Mouse (Mus musculus): ENCODE results near the gene Vmn2r7. TPM values are rescaled to one million over a fixed set of nuclear protein-coding genes. Genes with fewer than 3 reads are reported as not detected.
A peak's percentile ranks its signal among the peaks of the same experiment; 100 is the strongest.
"Not testable (repeated sequence)": the region's sequence is repeated elsewhere in the genome, so short reads cannot be mapped to it uniquely, and the experiment has no call there.

The Vmn2r7 gene
- not detected in 2 replicates for polyA plus RNA-seq (2012; rRNA removed)

GRCm38 (mm10) chr3:64844665-64845064, at the start of gene Vmn2r7:
Vmn2r7 (minus strand) TSS chr3:64844765.
- not testable (repeated sequence) for DNase-seq (ENCODE audit: low read depth)

DNA sequence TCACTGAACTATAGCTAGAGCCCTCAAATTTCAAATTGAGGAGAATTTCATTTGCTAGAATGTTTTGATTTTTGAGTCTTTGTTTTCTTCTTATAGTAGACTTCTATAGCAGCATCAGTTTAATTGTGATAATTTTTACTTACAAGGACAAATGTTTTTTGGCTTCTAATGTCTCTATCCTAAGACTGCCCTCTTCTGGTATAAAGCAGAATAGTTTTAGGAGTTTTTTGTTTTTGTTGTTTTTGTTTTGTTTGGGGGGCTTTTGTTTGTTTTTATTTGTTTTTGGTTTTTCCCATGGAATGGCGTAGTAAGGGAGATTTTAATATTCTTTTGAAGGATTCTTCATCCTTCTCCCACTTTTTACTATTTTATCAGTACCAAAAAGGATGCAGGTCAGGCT, 45.2 kb upstream of the Vmn2r7 start:
- DNase-seq (ENCODE audit: low read depth) = no peak

DNA sequence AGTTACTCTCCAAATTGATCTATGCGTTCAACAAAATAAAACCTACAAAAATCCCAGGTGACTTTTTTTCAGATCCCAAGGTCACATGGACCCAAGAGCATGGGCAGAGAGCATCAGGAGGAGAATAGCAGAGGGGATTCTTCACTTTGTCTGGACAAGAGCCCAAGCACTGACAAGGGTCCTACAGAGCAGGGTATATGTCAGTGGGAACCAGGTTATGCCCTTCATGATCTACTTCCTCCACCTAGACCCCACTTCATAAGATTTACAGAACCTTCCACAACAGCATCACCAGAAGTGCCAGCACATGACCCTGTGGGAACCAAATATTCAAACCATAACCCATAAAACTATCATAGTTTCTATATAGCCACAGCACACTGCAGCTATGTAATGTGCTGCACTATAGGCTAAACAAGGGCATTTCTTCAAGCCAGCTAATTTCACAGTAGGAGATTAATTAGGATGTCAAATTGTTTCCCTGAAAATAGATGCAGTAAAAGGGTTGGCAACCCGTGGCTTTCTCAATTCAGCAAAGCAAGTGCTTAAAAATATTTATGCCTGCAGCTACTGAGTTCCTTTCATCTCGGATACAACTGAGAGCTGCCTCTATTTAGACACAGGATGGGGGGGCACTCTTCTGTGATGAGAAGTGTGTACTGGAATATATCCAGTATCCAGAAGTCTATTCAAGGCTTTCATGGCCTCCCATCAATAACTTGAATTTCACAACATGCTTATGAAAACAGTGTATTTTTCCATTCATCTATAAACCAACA, 33.8 kb upstream of the Vmn2r7 start:
- no peak for DNase-seq (ENCODE audit: low read depth)

GRCm38 (mm10) chr3:64876669-64877068, 32.1 kb upstream of the Vmn2r7 start:
- DNase-seq (ENCODE audit: low read depth) = no peak

DNA sequence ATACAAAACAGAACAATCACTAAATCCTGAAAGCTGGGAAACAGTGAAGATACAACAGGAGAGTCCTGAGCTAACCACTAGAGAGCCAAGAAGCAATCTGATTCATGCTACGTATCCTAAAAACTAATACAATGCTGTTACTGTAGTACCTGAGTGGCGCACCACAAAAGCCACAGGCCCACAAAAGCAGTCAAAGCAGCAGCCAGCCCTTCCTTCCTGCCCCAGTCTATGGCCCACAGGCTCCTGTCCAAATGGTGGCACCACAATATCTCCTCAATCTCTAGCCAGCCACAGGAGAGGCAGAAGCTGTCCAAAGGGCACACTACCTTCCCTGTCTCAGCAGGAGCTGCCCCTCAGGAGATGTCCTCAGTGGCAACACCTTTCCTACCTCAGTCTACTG, 1.7 kb downstream of the Vmn2r7 start:
- DNase-seq (ENCODE audit: low read depth) = no peak

GRCm38 (mm10) chr3:64842299-64842698, 2.3 kb downstream of the Vmn2r7 start:
- no peak for DNase-seq (ENCODE audit: low read depth)

- no peak for DNase-seq (ENCODE audit: low read depth)
These were observed 13.4 kb downstream of the Vmn2r7 start for GRCm38 (mm10) chr3:64831134-64831533.

DNA sequence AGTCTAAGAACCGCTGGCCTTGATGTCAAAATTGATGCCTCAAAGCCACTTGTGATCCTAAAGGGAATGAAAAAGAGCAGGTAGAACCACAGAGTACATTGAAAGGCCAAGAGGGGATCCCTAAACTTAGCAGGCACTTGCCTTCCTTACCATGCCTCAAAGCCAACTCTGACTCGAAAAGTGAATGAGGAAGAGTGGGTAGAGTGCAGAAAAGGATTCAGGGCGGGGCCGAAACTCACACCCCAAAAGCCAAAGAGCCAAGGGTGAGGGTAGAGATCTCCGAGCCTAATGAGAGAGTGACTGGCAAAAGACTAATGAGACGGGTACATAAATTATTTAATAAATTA, 53.3 kb downstream of the Vmn2r7 start:
- DNase-seq (ENCODE audit: low read depth) = no peak

DNA sequence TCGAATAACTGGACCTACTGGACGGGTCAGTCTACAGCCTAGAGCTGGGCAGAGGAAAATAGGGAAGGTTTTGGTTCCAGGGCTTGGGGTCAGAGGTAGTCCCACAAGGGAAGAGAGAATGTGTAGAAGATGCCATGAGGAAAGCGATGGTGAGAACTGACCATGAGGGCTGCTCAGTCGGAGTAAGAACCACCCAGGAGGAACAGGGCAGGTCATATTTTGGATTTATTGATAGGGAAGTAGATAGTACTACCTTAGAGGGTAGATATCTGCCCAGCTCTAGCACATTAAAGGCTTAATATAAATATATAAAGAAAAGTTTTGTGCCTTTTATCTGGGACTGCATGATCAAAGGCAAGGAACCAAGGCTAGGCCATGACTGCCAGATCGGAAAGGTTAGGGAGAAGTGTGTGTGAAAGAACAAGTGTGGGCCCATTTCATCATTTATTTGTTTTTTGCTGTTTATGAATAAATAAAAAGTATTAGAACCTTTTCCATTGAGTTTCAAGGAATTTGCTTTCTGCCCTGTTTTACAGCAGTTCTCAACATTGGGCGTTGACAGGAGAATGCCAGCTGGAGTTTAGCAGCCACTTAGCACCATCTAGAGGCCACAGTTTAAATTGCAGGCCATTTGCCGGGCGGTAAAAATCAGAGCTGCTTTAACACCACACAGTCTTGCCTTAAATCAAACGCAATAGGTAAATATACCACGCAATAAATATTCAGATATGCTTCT, 53.9 kb downstream of the Vmn2r7 start:
- no peak for DNase-seq (ENCODE audit: low read depth)

DNA sequence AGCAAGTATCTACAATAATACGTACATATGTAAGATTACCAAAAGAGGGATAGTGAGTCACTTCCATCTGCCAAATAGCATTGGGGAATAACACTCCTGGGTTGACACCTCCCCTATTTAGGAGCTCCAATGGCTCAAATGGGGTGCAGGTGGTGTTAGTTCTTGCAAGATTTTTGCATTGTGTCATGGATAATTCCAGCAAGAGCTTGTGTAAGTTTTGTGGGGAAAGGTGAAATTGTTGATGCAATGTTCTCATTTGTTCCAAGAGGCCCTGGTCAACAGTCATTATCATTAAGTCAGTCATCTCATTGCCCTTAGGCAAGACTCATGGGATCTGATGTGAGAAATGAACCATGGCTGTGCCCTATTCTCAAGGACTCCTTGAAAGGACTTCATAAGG, 61.7 kb downstream of the Vmn2r7 start:
- peak; percentile 84 for DNase-seq (ENCODE audit: low read depth)

GRCm38 (mm10) chr3:64772132-64772531, 72.4 kb downstream of the Vmn2r7 start:
- DNase-seq (ENCODE audit: low read depth) = no peak

DNA sequence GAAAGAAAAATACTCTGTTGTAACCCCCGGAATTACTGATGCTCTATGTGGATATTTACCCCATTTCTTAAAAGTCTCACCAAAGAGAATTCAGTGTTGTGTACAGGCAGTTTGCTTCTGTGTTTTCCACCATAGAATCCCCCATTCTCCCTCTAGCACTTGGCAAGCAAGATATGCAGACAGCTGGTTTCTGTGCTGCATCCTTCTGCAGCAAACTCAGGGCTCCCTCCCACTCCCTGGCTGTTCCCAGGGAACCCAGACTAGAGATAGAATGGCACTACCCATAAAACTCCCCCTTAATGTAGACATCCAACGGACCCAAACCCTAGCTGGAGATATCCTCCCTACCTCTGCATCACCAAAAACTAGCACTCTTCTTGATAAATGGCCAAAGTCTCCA, 88.4 kb downstream of the Vmn2r7 start:
- no peak for DNase-seq (ENCODE audit: low read depth)

- not testable (repeated sequence) for DNase-seq (ENCODE audit: low read depth)
These were observed 117.2 kb downstream of the Vmn2r7 start for GRCm38 (mm10) chr3:64727187-64727970.

GRCm38 (mm10) chr3:64725736-64726135, 118.8 kb downstream of the Vmn2r7 start:
- not testable (repeated sequence) for DNase-seq (ENCODE audit: low read depth)

DNA sequence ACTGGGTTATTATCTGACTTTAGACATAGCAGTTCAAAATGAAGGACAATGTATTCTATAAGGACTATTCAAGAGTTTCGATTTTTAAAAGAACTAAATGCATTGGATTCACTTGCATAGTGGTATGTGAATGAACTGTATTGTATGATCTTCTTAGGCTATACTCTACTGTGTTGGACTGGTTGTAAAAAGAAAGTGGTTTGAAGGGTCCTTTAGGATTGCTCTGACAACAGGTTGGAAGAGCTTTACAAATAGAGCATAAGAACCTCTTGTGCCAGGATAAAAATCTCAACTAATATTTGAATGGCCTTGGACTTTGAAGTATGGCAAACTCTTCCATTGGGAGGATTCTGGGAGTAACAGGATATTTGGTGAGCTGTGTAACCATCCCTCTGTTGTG, 168.5 kb downstream of the Vmn2r7 start:
- DNase-seq (ENCODE audit: low read depth) = not testable (repeated sequence)
